Mouse (Mus musculus): ENCODE results near the gene Nr1i3.
"Not testable (repeated sequence)": the region's sequence is repeated elsewhere in the genome, so short reads cannot be mapped to it uniquely, and the experiment has no call there.

Gene Nr1i3

GRCm38 (mm10) chr1:171230215-171230614 is 16.4 kb downstream of the Nr1i3 start:
- no peak for DNase-seq (ENCODE audit: low read depth)

GRCm38 (mm10) chr1:171231844-171232243 is 18.1 kb downstream of the Nr1i3 start:
- no peak for DNase-seq (ENCODE audit: low read depth)

- no peak for DNase-seq (ENCODE audit: low read depth)
Measured at GRCm38 (mm10) chr1:171232348-171232747, 18.6 kb downstream of the Nr1i3 start.

- peak; percentile 54 for DNase-seq (ENCODE audit: low read depth)
Measured at GRCm38 (mm10) chr1:171232800-171233730, 19.3 kb downstream of the Nr1i3 start.

GRCm38 (mm10) chr1:171234126-171234525 is 20.4 kb downstream of the Nr1i3 start, which contains the start of gene Fcer1g:
TSS of gene Fcer1g (minus strand) at chr1:171234365.
- no peak for DNase-seq (ENCODE audit: low read depth)

GRCm38 (mm10) chr1:171234538-171234937 is 20.8 kb downstream of the Nr1i3 start:
- DNase-seq (ENCODE audit: low read depth) = no peak

- no peak for DNase-seq (ENCODE audit: low read depth)
Measured at GRCm38 (mm10) chr1:171235791-171236190, 22.0 kb downstream of the Nr1i3 start.

- no peak for DNase-seq (ENCODE audit: low read depth)
Measured at GRCm38 (mm10) chr1:171237438-171237837, 23.7 kb downstream of the Nr1i3 start.

- peak; percentile 64 for DNase-seq (ENCODE audit: low read depth)
Measured at GRCm38 (mm10) chr1:171238463-171238862, 24.7 kb downstream of the Nr1i3 start.

GRCm38 (mm10) chr1:171239992-171240744 is 26.4 kb downstream of the Nr1i3 start:
- no peak for DNase-seq (ENCODE audit: low read depth)

- DNase-seq (ENCODE audit: low read depth) = no peak
Measured at GRCm38 (mm10) chr1:171240911-171241310, 27.1 kb downstream of the Nr1i3 start.

- DNase-seq (ENCODE audit: low read depth) = not testable (repeated sequence)
Measured at GRCm38 (mm10) chr1:171241952-171242351, 28.2 kb downstream of the Nr1i3 start.

- DNase-seq (ENCODE audit: low read depth) = no peak
Measured at GRCm38 (mm10) chr1:171245353-171245752, 31.6 kb downstream of the Nr1i3 start.

GRCm38 (mm10) chr1:171246709-171247452 is 33.1 kb downstream of the Nr1i3 start:
- DNase-seq (ENCODE audit: low read depth) = peak; percentile 95

GRCm38 (mm10) chr1:171247453-171247841 is 33.7 kb downstream of the Nr1i3 start:
- DNase-seq (ENCODE audit: low read depth) = no peak

- DNase-seq (ENCODE audit: low read depth) = no peak
Measured at GRCm38 (mm10) chr1:171247916-171248315, 34.1 kb downstream of the Nr1i3 start.

GRCm38 (mm10) chr1:171248386-171249226 is 34.8 kb downstream of the Nr1i3 start:
- no peak for DNase-seq (ENCODE audit: low read depth)

GRCm38 (mm10) chr1:171249913-171250600 is 36.3 kb downstream of the Nr1i3 start, which contains the start of gene Adamts4:
TSS of gene Adamts4 (plus strand) at chr1:171250421.
- DNase-seq (ENCODE audit: low read depth) = no peak

- DNase-seq (ENCODE audit: low read depth) = no peak
Measured at GRCm38 (mm10) chr1:171250680-171251593, 37.2 kb downstream of the Nr1i3 start, which contains the start of gene Ndufs2. TSS of gene Ndufs2 (minus strand) at chr1:171251388.

Measured in c-Kit-positive CD71-positive TER-119-negative erythroid progenitor cells, embryonic 14.5 days (primary cell).